Mouse (Mus musculus): ENCODE measurements around the gene Slc8b1. TPM values are rescaled to one million over a fixed set of nuclear protein-coding genes. Genes with fewer than 3 reads are reported as not detected.
A peak's percentile ranks its signal among the peaks of the same experiment; 100 is the strongest.

Slc8b1 gene
- total RNA-seq, 1 experiment from 2014 or later = 8.4 TPM

DNA sequence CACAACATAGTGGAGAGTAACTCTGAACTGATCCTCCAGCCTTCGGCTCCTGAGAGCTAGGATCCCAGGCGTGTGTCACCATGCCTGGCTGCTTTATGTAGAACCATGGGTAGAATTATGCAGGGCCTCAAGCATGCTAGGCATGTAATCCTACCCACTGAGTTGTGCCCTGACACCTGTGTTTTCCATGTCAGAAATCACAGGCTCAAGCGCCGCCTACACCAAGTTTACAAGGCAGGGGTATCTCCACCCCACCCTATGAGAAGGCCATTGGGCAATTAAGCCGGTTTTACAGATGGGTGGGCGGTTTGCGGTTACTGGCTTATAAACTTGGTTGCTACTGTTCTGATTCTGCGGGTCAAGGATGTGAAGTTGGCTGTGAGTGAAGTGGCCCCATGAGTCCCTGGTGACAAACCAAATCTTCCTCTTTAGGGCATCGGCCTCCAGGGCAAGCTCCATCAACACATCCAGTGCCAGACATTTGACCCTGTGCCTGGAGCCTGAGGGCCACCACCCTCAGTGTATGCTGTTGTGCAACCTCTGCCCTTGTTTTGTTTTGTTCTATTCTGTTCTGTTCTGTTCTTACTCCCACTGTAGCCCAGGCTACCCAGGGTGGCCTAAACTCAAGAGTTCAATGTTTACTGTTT, 3.2 kb downstream of the Slc8b1 start:
- no peak for ATAC-seq (replicated peaks in 1 of 2; ENCODE audit: insufficient read depth in 1 of 2, low FRiP score in 2 of 2, low TSS enrichment in 1 of 2, low read depth in 1 of 2, poor library complexity in 2 of 2, severe bottlenecking in 2 of 2)

DNA sequence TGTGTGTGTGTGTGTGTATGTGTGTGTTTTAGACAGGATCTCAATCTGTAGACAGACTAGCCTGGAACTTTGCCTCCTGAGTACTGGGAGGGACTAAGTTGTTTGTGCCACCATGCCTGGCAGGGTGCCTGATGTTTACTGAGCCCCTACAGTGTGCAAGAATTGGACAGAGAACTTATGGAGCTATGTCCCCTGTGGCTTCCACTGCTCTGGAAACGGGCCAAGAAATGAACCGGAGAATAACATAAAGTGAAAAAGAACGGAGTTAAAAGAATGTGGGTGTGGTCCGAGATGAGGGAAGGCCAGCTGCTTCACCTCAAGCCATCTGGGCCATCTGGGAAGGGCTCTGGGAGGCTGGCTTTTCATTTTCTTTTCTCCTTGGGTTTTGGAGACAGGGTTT, 3.8 kb downstream of the Slc8b1 start:
- no peak for ATAC-seq (replicated peaks in 1 of 2; ENCODE audit: insufficient read depth in 1 of 2, low FRiP score in 2 of 2, low TSS enrichment in 1 of 2, low read depth in 1 of 2, poor library complexity in 2 of 2, severe bottlenecking in 2 of 2)

GRCm38 (mm10) chr5:120515451-120515850, 4.5 kb downstream of the Slc8b1 start:
- ATAC-seq (replicated peaks in 1 of 2; ENCODE audit: insufficient read depth in 1 of 2, low FRiP score in 2 of 2, low TSS enrichment in 1 of 2, low read depth in 1 of 2, poor library complexity in 2 of 2, severe bottlenecking in 2 of 2) = no peak

- 0 out of 4 replicates have a peak, but pooled peaks of 1 of the 2 experiments have one; percentile 6 for ATAC-seq (replicated peaks in 1 of 2; ENCODE audit: insufficient read depth in 1 of 2, low FRiP score in 2 of 2, low TSS enrichment in 1 of 2, low read depth in 1 of 2, poor library complexity in 2 of 2, severe bottlenecking in 2 of 2)
These were observed 5.4 kb downstream of the Slc8b1 start for GRCm38 (mm10) chr5:120516221-120516984.

- no peak for ATAC-seq (replicated peaks in 1 of 2; ENCODE audit: insufficient read depth in 1 of 2, low FRiP score in 2 of 2, low TSS enrichment in 1 of 2, low read depth in 1 of 2, poor library complexity in 2 of 2, severe bottlenecking in 2 of 2)
These were observed 6.6 kb downstream of the Slc8b1 start for GRCm38 (mm10) chr5:120517552-120517951.

- ATAC-seq (replicated peaks in 1 of 2; ENCODE audit: insufficient read depth in 1 of 2, low FRiP score in 2 of 2, low TSS enrichment in 1 of 2, low read depth in 1 of 2, poor library complexity in 2 of 2, severe bottlenecking in 2 of 2) = no peak
These were observed 11.7 kb downstream of the Slc8b1 start for GRCm38 (mm10) chr5:120522649-120523048.

- ATAC-seq (replicated peaks in 1 of 2; ENCODE audit: insufficient read depth in 1 of 2, low FRiP score in 2 of 2, low TSS enrichment in 1 of 2, low read depth in 1 of 2, poor library complexity in 2 of 2, severe bottlenecking in 2 of 2) = no peak
These were observed 13.8 kb downstream of the Slc8b1 start for GRCm38 (mm10) chr5:120524736-120525135.

GRCm38 (mm10) chr5:120525737-120526136, 14.8 kb downstream of the Slc8b1 start:
- ATAC-seq (replicated peaks in 1 of 2; ENCODE audit: insufficient read depth in 1 of 2, low FRiP score in 2 of 2, low TSS enrichment in 1 of 2, low read depth in 1 of 2, poor library complexity in 2 of 2, severe bottlenecking in 2 of 2) = no peak

GRCm38 (mm10) chr5:120526311-120526710, 15.3 kb downstream of the Slc8b1 start:
- ATAC-seq (replicated peaks in 1 of 2; ENCODE audit: insufficient read depth in 1 of 2, low FRiP score in 2 of 2, low TSS enrichment in 1 of 2, low read depth in 1 of 2, poor library complexity in 2 of 2, severe bottlenecking in 2 of 2) = no peak

DNA sequence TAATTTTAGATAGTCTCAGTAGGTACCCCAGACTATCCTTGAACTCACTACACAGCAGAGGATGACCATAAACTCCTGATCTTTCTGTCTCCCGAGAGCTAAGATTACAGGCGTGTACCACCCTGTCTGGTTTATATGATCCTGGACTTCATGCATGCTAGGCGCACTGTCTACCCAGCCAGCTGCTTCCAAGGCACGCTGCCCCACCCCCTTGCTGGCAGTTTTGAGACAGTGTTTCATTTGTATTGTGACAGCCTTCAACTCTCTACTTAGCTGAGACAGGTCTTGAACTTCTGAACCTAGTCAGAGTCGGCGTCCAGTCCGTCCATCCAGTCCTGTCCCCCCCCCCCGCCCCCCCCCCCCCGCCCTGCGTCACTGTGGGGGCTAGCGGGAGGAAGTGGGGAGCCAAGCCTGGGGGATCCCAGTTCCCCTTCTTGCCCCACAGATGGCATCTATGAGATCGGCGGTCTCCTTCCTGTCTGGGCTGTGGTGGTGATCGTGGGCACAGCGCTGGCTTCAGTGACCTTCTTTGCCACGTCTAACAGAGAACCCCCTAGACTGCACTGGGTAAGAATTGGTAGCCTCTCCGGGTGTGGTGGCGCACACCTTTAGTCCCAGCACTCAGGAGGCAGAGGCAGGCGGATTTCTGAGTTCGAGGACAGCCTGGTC, 16.5 kb downstream of the Slc8b1 start:
- peak; percentile 75 to 81 for ATAC-seq (replicated peaks in 1 of 2; ENCODE audit: insufficient read depth in 1 of 2, low FRiP score in 2 of 2, low TSS enrichment in 1 of 2, low read depth in 1 of 2, poor library complexity in 2 of 2, severe bottlenecking in 2 of 2)

DNA sequence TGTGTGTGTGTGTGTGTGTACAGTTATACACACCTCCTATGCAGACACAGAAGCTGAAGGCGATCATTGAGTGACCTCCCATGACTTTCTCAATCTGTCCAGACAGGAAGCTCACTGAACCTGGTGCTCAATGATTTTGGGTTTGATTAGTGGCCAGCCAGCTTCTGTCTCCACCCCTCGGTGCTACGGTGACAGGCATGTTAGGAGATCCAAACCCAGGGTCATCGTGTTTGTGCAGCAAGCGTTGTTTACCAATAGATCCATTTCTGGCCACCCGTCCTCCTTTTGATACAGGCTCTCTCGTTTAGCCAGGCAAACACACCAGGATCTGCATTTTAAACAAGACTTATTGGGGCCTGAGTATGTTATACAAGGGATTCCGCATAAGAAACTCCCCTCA, 20.7 kb downstream of the Slc8b1 start:
- no peak for ATAC-seq (replicated peaks in 1 of 2; ENCODE audit: insufficient read depth in 1 of 2, low FRiP score in 2 of 2, low TSS enrichment in 1 of 2, low read depth in 1 of 2, poor library complexity in 2 of 2, severe bottlenecking in 2 of 2)

DNA sequence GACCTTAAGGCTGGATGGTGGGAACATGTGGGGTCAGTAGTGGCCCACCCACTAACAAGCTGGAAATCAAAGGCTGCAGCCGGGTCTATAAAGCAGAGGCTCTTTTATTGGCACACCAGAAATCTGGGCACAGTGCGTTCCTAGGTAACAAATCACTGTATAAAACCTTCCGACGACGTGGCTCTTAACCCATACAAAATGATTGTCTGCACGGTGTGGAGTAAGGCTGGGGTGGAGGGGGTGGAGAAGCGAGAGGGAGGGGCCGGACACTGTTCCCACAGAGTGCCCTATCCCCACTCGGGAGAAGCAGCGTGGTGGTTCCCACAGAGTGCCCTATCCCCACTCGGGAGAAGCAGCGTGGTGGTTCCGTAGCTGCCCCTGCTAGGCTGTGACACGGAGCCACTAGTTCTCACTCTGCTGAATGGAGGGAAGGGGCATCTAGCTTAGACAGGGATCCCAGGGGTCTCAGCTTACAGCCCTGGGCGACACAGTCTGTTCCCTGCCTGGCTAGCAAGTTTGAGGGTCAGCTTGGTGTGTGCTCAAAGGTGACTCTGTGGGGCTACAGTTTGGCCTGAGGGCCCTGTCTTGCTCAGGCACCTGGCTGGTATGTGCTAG, 23.2 kb downstream of the Slc8b1 start:
- no peak for ATAC-seq (replicated peaks in 1 of 2; ENCODE audit: insufficient read depth in 1 of 2, low FRiP score in 2 of 2, low TSS enrichment in 1 of 2, low read depth in 1 of 2, poor library complexity in 2 of 2, severe bottlenecking in 2 of 2)

- ATAC-seq (replicated peaks in 1 of 2; ENCODE audit: insufficient read depth in 1 of 2, low FRiP score in 2 of 2, low TSS enrichment in 1 of 2, low read depth in 1 of 2, poor library complexity in 2 of 2, severe bottlenecking in 2 of 2) = no peak
These were observed 23.7 kb downstream of the Slc8b1 start for GRCm38 (mm10) chr5:120534686-120535075.

- ATAC-seq (replicated peaks in 1 of 2; ENCODE audit: insufficient read depth in 1 of 2, low FRiP score in 2 of 2, low TSS enrichment in 1 of 2, low read depth in 1 of 2, poor library complexity in 2 of 2, severe bottlenecking in 2 of 2) = no peak
These were observed 25.1 kb downstream of the Slc8b1 start for GRCm38 (mm10) chr5:120536046-120536445.

- ATAC-seq (replicated peaks in 1 of 2; ENCODE audit: insufficient read depth in 1 of 2, low FRiP score in 2 of 2, low TSS enrichment in 1 of 2, low read depth in 1 of 2, poor library complexity in 2 of 2, severe bottlenecking in 2 of 2) = no peak
These were observed 25.7 kb downstream of the Slc8b1 start for GRCm38 (mm10) chr5:120536632-120537031.

GRCm38 (mm10) chr5:120548236-120548850, 37.4 kb downstream of the Slc8b1 start:
- ATAC-seq (replicated peaks in 1 of 2; ENCODE audit: insufficient read depth in 1 of 2, low FRiP score in 2 of 2, low TSS enrichment in 1 of 2, low read depth in 1 of 2, poor library complexity in 2 of 2, severe bottlenecking in 2 of 2) = no peak

GRCm38 (mm10) chr5:120550137-120550536, 39.2 kb downstream of the Slc8b1 start:
- ATAC-seq (replicated peaks in 1 of 2; ENCODE audit: insufficient read depth in 1 of 2, low FRiP score in 2 of 2, low TSS enrichment in 1 of 2, low read depth in 1 of 2, poor library complexity in 2 of 2, severe bottlenecking in 2 of 2) = no peak
